Mouse (Mus musculus) CD4-positive naive resting alpha-beta T cell, adult 57 days (primary cell): Measurements from ENCODE around the gene Slc10a2. TPM values are rescaled to one million over a fixed set of nuclear protein-coding genes. Genes with fewer than 3 reads are reported as not detected.

Experiments
- total RNA-seq: library from RNA; stranded (reverse); gene quantifications from one replicate; pipeline ENCODE4 v1.2.4, GENCODE M21; 2023

Gene Slc10a2
- total RNA-seq: not detected

DNA sequence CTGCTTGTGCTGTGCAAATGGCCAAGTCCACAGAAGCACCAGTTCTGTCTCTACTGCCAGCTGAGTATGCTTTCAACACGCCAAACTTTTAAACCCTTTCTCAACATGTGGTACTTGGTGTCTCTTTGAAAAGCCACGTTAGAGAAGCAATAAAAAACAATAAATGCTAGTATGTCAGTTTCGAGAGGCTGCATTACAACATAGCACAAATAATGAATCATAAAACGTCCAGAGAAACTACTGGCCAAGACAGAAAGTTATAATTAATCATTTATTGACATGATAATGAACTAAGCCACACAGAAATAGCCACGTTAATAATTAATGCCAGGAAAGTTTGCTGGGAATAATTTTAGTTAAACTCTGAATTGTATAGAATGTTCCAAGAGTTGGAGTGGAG is at the start of gene Slc10a2:
TSS of gene Slc10a2 (minus strand) at position 166 of the 400 bp plus-strand sequence.

